Mouse (Mus musculus) stomach, postnatal 0 days (tissue): ENCODE measurements at regions not wholly inside any gene's neighbourhood (a gene's known extent, or its start where the extent isn't known, plus 50 kb on each side); places are given as distances from the start of the nearest gene placed in this dataset.

Experiments
- ATAC-seq: fragments of 200-750 bp; cut with Nextera tagmentation; 2 replicates; pipeline ENCODE4 v1.8.0; 2017; ENCODE audit not compliant: low FRiP score, low TSS enrichment
- DNase-seq: peaks from one replicate; pipeline ENCODE4 v3.0.0-alpha.2; 2016; ENCODE audit warnings: low spot score
- H3K27ac ChIP-seq: fragments of 300-500 bp; sonication (generic); replicated peaks from 2 replicates; pipeline ENCODE4 v1.5.1; 2014; ENCODE audit warnings: mild to moderate bottlenecking, control low read depth
- H3K27me3 ChIP-seq: fragments of 300-500 bp; sonication (generic); 2 replicates; pipeline ENCODE4 v1.6.1; 2014; ENCODE audit warnings: low read length; ENCODE audit not compliant: control insufficient read depth, insufficient read depth
- H3K36me3 ChIP-seq: fragments of 300-500 bp; sonication (generic); 2 replicates; pipeline ENCODE4 v1.6.1; 2014; ENCODE audit warnings: low read length, mixed read lengths; ENCODE audit not compliant: control insufficient read depth, insufficient read depth
- H3K4me1 ChIP-seq: fragments of 300-500 bp; sonication (generic); replicated peaks from 2 replicates; pipeline ENCODE4 v1.6.1; 2014; ENCODE audit warnings: antibody characterized with exemption; ENCODE audit not compliant: control insufficient read depth, insufficient read depth
- H3K4me2 ChIP-seq: fragments of 300-500 bp; sonication (generic); replicated peaks from 2 replicates; pipeline ENCODE4 v1.6.1; 2014; ENCODE audit warnings: low read depth, mild to moderate bottlenecking, control low read depth, moderate library complexity
- H3K4me3 ChIP-seq: fragments of 300-500 bp; sonication (generic); 2 replicates; pipeline ENCODE4 v1.5.1; 2014; ENCODE audit warnings: low read depth, low read length, control low read depth
- H3K9ac ChIP-seq: fragments of 300-500 bp; sonication (generic); 2 replicates; pipeline ENCODE4 v1.6.1; 2014; ENCODE audit warnings: mild to moderate bottlenecking, low read length, control low read depth, mixed read lengths
- H3K9me3 ChIP-seq: fragments of 300-500 bp; sonication (generic); 2 replicates; pipeline ENCODE4 v1.6.1; 2016; ENCODE audit warnings: low read length; ENCODE audit not compliant: control insufficient read depth
- CTCF ChIP-seq: IDR thresholded peaks from 2 replicates; pipeline ENCODE4 v1.5.1; 2016; ENCODE audit warnings: antibody characterized with exemption, low read depth, mild to moderate bottlenecking, moderate library complexity
- EP300 ChIP-seq: optimal IDR thresholded peaks from 2 replicates; pipeline ENCODE3; 2016; ENCODE audit warnings: antibody characterized with exemption
- WGBS: fragments of 180-500 bp; shearing (Covaris S2); extraction: QIAGEN DNeasy Blood & Tissue Kit; methylation state at CpG from one replicate; pipeline ENCODE4 v1.1.7; 2014; 5-methylcytosine and 5-hydroxymethylcytosine counted together

GRCm38 (mm10) chr13:60270526-60270925 lies 93.4 kb upstream of the Gas1 start:
- H3K9ac ChIP-seq, result no peak overlapping the region
- H3K27ac ChIP-seq, result no peak overlapping the region
- no peaks in the 10 kb centered on the region for H3K4me1 ChIP-seq
- WGBS, result 82% methylated on average over 5 of the region's 5 CpGs
- ATAC-seq, result no peak
- no peaks in the 10 kb centered on the region for H3K36me3 ChIP-seq
- no peak for DNase-seq
- H3K27me3 ChIP-seq, result no peaks in the 10 kb centered on the region
- H3K9me3 ChIP-seq, result 0 out of 2 replicates have a peak, but pooled peaks cover 2% of the 10 kb centered on the region
- no peak for TF ChIP-seq EP300
- no peak for TF ChIP-seq CTCF
- H3K4me3 ChIP-seq, result no peak overlapping the region
- no peak overlapping the region for H3K4me2 ChIP-seq

GRCm38 (mm10) chr13:60273331-60273730 lies 96.2 kb upstream of the Gas1 start:
- Histone ChIP-seq H3K4me1 (no peaks in the 10 kb centered on the region), H3K27ac (no peak overlapping the region), H3K9ac (no peak overlapping the region), H3K4me2 (no peak overlapping the region), H3K4me3 (no peak overlapping the region), H3K36me3 (no peaks in the 10 kb centered on the region), H3K9me3 (0 out of 2 replicates have a peak, but pooled peaks cover 2% of the 10 kb centered on the region), H3K27me3 (no peaks in the 10 kb centered on the region)
- WGBS, result 73% methylated on average over 7 of the region's 7 CpGs
- TF ChIP-seq CTCF (no peak), EP300 (no peak)
- ATAC-seq (no peak), DNase-seq (no peak)

- Histone ChIP-seq H3K9ac (no peak overlapping the region), H3K27me3 (no peaks in the 10 kb centered on the region), H3K4me2 (no peak overlapping the region), H3K4me1 (no peaks in the 10 kb centered on the region), H3K9me3 (no peaks in the 10 kb centered on the region), H3K36me3 (no peaks in the 10 kb centered on the region), H3K27ac (no peak overlapping the region), H3K4me3 (no peak overlapping the region)
- ATAC-seq (no peak), DNase-seq (no peak)
- TF ChIP-seq EP300 (no peak), CTCF (no peak)
- 52% methylated on average over 7 of the region's 7 CpGs for WGBS
These were observed 105.5 kb upstream of the Gas1 start for GRCm38 (mm10) chr13:60282543-60283251.

- no peaks in the 10 kb centered on the region for H3K9me3 ChIP-seq
- no peaks in the 10 kb centered on the region for H3K36me3 ChIP-seq
- H3K27ac ChIP-seq, result no peak overlapping the region; the same call in 1 of the 2 replicates
- H3K27me3 ChIP-seq, result no peaks in the 10 kb centered on the region
- ATAC-seq (peak; percentile 42; the same call in 1 of the 2 replicates), DNase-seq (no peak)
- TF ChIP-seq EP300 (no peak), CTCF (no peak)
- 34% methylated on average over 11 of the region's 11 CpGs for WGBS
- H3K4me3 ChIP-seq, result no peak overlapping the region
- H3K9ac ChIP-seq, result no peak overlapping the region
- H3K4me2 ChIP-seq, result no peak overlapping the region
- H3K4me1 ChIP-seq, result no peaks in the 10 kb centered on the region
These were observed 109.5 kb upstream of the Gas1 start for GRCm38 (mm10) chr13:60286525-60287224.

GRCm38 (mm10) chr13:60289650-60290049 lies 112.5 kb upstream of the Gas1 start:
- H3K4me3 ChIP-seq, result no peak overlapping the region
- H3K9me3 ChIP-seq, result no peaks in the 10 kb centered on the region
- no peaks in the 10 kb centered on the region for H3K27me3 ChIP-seq
- WGBS, result 28% methylated on average over 3 of the region's 3 CpGs
- H3K36me3 ChIP-seq, result no peaks in the 10 kb centered on the region
- ATAC-seq, result no peak; the same call in 1 of the 2 replicates
- no peak for DNase-seq
- H3K4me2 ChIP-seq, result no peak overlapping the region
- no peak for TF ChIP-seq EP300
- no peak for TF ChIP-seq CTCF
- no peak overlapping the region for H3K27ac ChIP-seq
- no peaks in the 10 kb centered on the region for H3K4me1 ChIP-seq
- H3K9ac ChIP-seq, result no peak overlapping the region

GRCm38 (mm10) chr13:60290820-60291219 lies 113.7 kb upstream of the Gas1 start:
- no peak overlapping the region for H3K9ac ChIP-seq
- no peak for ATAC-seq
- TF ChIP-seq EP300, result no peak
- TF ChIP-seq CTCF, result no peak
- no peak overlapping the region for H3K27ac ChIP-seq
- no peak overlapping the region for H3K4me3 ChIP-seq
- H3K4me2 ChIP-seq, result no peak overlapping the region
- no peaks in the 10 kb centered on the region for H3K4me1 ChIP-seq
- H3K27me3 ChIP-seq, result no peaks in the 10 kb centered on the region
- 81% methylated on average over 4 of the region's 4 CpGs for WGBS
- H3K36me3 ChIP-seq, result no peaks in the 10 kb centered on the region
- DNase-seq, result no peak
- H3K9me3 ChIP-seq, result no peaks in the 10 kb centered on the region
